Mouse (Mus musculus): ENCODE data around the gene Tcl1b1. TPM values are rescaled to one million over a fixed set of nuclear protein-coding genes. Genes with fewer than 3 reads are reported as not detected.
"Not testable (repeated sequence)": the region's sequence is repeated elsewhere in the genome, so short reads cannot be mapped to it uniquely, and the experiment has no call there.

Gene Tcl1b1
- polyA plus RNA-seq, 1 experiment from 2014 or later: not detected

- not testable (repeated sequence) for H3K4me3 ChIP-seq (replicated peaks); H3K36me3 ChIP-seq; H3K4me2 ChIP-seq; H3K27me3 ChIP-seq (replicated peaks); H3K9ac ChIP-seq (replicated peaks); H3K9me3 ChIP-seq (replicated peaks); H3K4me1 ChIP-seq; H3K27ac ChIP-seq (replicated peaks); ATAC-seq (ENCODE audit: low FRiP score)
- WGBS: 78% methylated on average over 1 of the region's 1 CpGs
Measured at GRCm38 (mm10) chr12:105201657-105202056, 42.2 kb downstream of the Tcl1b1 start, which contains the start of gene Tcl1b4. Tcl1b4 (plus strand) TSS chr12:105201957.

DNA sequence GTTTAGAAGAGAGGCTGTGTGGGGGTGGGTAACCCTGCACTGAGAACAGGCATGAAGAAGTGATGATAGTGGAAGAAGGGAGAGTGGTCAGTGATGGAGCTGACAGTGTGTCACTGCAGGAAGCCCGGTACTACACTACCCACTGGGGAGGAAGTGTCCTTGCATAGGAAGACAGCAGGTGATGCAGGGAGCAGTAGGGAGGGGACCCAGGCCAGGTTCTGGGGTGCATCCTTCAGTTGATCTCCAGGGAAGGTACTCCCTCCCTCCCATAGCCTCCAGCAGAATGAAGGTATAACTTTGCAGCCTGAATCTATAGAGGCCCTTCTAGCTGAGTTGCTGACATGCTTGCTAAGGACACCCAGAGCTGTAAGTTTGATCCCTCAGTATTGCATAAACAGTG, 47.6 kb downstream of the Tcl1b1 start:
- H3K27ac ChIP-seq (replicated peaks): no peak overlapping the region
- H3K36me3 ChIP-seq: no peaks in the 10 kb centered on the region
- no peaks in the 10 kb centered on the region for H3K9me3 ChIP-seq (replicated peaks)
- H3K9ac ChIP-seq (replicated peaks): no peak overlapping the region
- no peak overlapping the region for H3K4me2 ChIP-seq
- 78% methylated on average over 1 of the region's 1 CpGs for WGBS
- H3K4me3 ChIP-seq (replicated peaks): no peak overlapping the region
- no peaks in the 10 kb centered on the region for H3K4me1 ChIP-seq
- ATAC-seq (ENCODE audit: low FRiP score): no peak
- H3K27me3 ChIP-seq (replicated peaks): no peaks in the 10 kb centered on the region

DNA sequence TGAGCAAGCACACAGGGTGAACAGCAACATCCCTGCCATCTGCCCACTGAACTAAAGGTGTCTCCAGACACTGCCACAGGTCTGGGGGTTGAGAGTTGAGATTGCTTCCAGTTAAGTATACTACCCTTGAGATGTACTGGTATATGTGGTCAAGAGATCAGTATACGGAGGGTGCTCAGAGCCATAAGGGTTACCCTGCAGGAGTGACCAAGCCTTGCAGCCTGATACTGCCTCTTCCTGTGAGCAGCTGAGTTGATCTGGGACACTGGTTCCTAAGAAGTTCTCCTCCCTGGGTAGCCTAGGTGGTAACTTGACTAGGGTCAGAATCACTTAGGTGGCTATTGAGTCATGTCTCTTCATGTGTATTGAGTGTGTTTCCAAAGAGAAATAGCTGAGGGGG, 49.0 kb downstream of the Tcl1b1 start:
- Histone ChIP-seq H3K27me3 (replicated peaks) (no peaks in the 10 kb centered on the region), H3K4me2 (no peak overlapping the region), H3K27ac (replicated peaks) (no peak overlapping the region), H3K36me3 (no peaks in the 10 kb centered on the region), H3K4me3 (replicated peaks) (no peak overlapping the region), H3K9me3 (replicated peaks) (no peaks in the 10 kb centered on the region), H3K9ac (replicated peaks) (no peak overlapping the region), H3K4me1 (no peaks in the 10 kb centered on the region)
- no peak for ATAC-seq (ENCODE audit: low FRiP score)
- 94% methylated on average over 1 of the region's 1 CpGs for WGBS

- Histone ChIP-seq H3K9ac (replicated peaks) (no peak overlapping the region), H3K4me3 (replicated peaks) (no peak overlapping the region), H3K36me3 (no peaks in the 10 kb centered on the region), H3K27ac (replicated peaks) (no peak overlapping the region), H3K9me3 (replicated peaks) (no peaks in the 10 kb centered on the region), H3K27me3 (replicated peaks) (no peaks in the 10 kb centered on the region), H3K4me1 (no peaks in the 10 kb centered on the region), H3K4me2 (no peak overlapping the region)
- ATAC-seq (ENCODE audit: low FRiP score): no peak
- 97% methylated on average over 7 of the region's 7 CpGs for WGBS
Measured at GRCm38 (mm10) chr12:105209231-105209630, 49.7 kb downstream of the Tcl1b1 start.

Other genes with a start within 250 kb of the Tcl1b1 start
- 0.28 and 0.66 TPM in 2 replicates for gene Syne3, start 149.9 kb upstream of the Tcl1b1 start, polyA plus RNA-seq (2015; fragmentation: Nextera tagmentation; extraction: Ambion mirVana)
- 174 and 186 TPM in 2 replicates for gene Glrx5, start 127.0 kb upstream of the Tcl1b1 start, polyA plus RNA-seq (2015; fragmentation: Nextera tagmentation; extraction: Ambion mirVana)
- gene Tcl1b2, start 13.7 kb upstream of the Tcl1b1 start, polyA plus RNA-seq (2015; fragmentation: Nextera tagmentation; extraction: Ambion mirVana): not detected in 2 replicates
- gene Tcl1b5, start 16.7 kb downstream of the Tcl1b1 start, polyA plus RNA-seq (2015; fragmentation: Nextera tagmentation; extraction: Ambion mirVana): not detected in 2 replicates
- gene Tcl1b3, start 31.4 kb downstream of the Tcl1b1 start, polyA plus RNA-seq (2015; fragmentation: Nextera tagmentation; extraction: Ambion mirVana): not detected in 2 replicates
- gene Tcl1b4, start 42.3 kb downstream of the Tcl1b1 start, polyA plus RNA-seq (2015; fragmentation: Nextera tagmentation; extraction: Ambion mirVana): not detected in 2 replicates
- not detected in 2 replicates for gene Tcl1, start 63.1 kb downstream of the Tcl1b1 start, polyA plus RNA-seq (2015; fragmentation: Nextera tagmentation; extraction: Ambion mirVana)
- gene Tunar, start 174.2 kb downstream of the Tcl1b1 start, polyA plus RNA-seq (2015; fragmentation: Nextera tagmentation; extraction: Ambion mirVana): 24.1 and 24.2 TPM in 2 replicates